Mouse (Mus musculus): ENCODE results near the gene Gle1.

The Gle1 gene

GRCm38 (mm10) chr2:29964354-29965249 lies 29.4 kb downstream of the Gle1 start:
- no peak for DNase-seq (ENCODE audit: low read depth, low spot score)

DNA sequence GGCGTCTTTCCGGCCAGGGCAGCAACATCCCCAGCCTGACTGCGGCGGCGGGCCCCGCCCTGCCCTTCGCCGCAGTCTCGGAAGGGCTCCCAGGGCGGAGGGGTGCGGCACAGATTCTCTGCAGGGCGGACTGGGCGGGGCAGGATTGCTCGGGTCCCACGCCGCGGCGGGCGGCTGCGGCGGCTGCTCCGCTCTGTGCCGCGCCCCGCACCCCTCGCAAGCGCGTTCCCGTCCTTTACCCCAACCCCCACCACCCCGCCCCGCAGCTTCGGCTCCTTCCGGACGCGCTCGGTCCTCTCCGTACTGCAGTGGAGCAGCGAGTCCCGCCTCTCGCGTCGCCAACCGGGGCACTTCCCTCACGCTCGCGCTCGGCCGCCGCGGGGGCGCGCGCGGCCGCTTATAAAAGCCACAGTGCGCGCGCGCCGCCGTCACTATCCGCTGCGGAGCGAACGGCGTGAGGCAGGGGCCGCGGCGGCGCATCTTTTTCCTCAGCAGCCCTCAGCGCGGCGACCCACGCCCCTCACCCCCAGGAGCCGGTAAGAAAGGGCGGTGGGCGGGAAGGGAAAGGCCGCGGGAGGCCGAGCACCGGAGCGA lies 30.1 kb downstream of the Gle1 start, which contains the start of gene Sptan1:
Sptan1 (plus strand) TSS at position 311 of the 594 bp plus-strand sequence.
- DNase-seq (ENCODE audit: low read depth, low spot score): peak; percentile 92

GRCm38 (mm10) chr2:29965906-29966305 lies 30.7 kb downstream of the Gle1 start:
- no peak for DNase-seq (ENCODE audit: low read depth, low spot score)

DNA sequence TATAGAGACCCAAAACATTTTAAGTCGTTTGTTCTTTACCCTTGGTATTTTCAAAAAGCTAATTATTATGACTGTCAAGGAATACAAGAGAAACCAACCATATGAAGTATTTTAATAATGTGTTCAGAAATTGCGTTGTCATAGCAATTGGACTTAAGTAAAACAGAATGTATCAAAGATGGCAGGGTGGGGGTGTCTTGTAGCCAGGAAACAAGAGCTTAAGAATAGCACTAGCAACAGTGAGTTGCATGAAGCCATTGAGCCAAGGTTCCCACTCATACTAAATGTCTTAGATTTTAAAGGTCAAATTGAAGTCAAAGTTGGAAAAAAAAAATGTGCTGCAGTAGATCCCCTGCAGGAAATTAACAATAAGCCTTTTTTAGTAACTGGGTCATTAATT lies 31.6 kb downstream of the Gle1 start:
- no peak for DNase-seq (ENCODE audit: low read depth, low spot score)

- DNase-seq (ENCODE audit: low read depth, low spot score): no peak
Measured at GRCm38 (mm10) chr2:29967768-29968167, 32.5 kb downstream of the Gle1 start.

GRCm38 (mm10) chr2:29968638-29969037 lies 33.4 kb downstream of the Gle1 start:
- no peak for DNase-seq (ENCODE audit: low read depth, low spot score)

GRCm38 (mm10) chr2:29971838-29972635 lies 36.8 kb downstream of the Gle1 start:
- DNase-seq (ENCODE audit: low read depth, low spot score): no peak

DNA sequence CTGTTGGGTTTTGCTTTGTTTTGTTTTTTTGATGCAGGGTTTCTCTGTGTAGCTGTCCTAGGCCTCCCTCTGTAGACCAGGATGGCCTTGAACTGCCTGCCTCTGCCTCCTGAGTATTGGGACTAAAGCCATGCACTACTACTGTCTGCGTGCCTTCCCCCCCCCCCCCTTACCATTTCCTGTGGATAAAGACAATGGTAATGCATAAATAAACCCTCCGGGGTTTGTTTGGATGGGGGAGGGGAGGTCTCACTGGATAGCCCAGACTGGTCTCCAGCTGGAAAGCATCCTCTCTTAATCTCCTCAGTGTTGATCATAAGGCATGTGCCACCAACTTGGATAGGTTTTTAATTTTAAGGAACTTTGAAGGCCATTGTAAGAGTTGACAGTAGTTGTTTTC lies 38.3 kb downstream of the Gle1 start:
- DNase-seq (ENCODE audit: low read depth, low spot score): no peak

DNA sequence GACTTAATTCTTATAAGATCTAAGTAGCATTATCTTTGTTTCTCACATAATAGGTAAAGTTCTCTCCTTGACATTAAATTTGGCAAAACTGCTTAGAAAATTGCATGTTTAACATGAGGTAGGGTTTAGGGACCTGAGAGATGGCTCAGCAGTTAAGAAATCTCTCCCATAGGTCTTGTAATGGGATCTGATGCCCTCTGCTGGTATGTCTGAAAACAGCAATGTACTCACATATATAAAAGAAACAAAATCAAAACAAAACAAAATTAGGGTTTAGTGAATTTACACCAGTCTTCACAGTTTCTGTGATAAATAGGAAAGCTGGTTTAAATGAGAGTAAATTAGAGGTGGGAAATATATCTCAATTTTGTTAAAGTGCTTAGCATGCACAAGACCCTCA lies 42.1 kb downstream of the Gle1 start:
- DNase-seq (ENCODE audit: low read depth, low spot score): peak; percentile 37

DNA sequence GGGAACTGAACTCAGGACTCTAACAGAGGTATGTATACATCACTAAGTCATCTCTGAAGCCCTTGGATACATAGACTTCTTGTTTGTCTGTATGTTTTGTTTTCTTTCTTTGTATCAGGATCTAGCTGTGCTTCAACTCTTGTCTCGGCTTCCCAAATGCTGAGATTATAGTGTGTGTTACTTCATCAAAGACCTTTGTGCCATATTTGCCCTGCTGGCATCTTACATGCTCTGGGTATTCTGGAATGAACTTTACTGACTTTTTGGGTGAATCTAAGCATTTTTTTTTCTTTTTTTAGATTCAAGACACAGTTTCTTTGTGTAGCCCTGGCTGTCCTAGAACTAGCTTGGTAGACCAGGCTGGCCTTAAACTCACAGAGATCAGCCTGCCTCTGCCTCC lies 45.4 kb downstream of the Gle1 start:
- no peak for DNase-seq (ENCODE audit: low read depth, low spot score)

DNA sequence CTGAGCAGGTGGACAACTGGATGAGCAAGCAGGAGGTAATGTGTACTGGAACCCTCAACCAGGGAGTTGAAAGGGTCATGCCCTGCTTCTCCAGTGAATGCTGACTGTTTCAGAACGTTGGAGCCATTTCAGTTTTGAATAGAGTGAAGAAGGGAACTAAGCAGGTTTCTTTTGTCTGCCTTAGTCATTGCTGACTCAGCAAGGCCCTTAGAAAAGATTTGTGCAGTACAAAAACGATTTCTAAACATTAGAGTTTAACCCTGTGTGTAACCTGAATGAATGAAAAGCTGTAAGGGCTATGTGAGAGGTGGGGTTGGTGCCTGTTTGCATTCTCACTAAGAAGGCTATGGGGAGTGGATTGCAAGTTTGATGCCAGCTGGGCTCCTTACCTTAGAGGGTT lies 56.7 kb downstream of the Gle1 start:
- no peak for DNase-seq (ENCODE audit: low read depth, low spot score)

- no peak for DNase-seq (ENCODE audit: low read depth, low spot score)
Measured at GRCm38 (mm10) chr2:30009101-30009500, 73.9 kb downstream of the Gle1 start.

Measured in embryo, embryonic 11.5 days (tissue).